Mouse (Mus musculus) spleen, postnatal 10 days (tissue): ENCODE results near the gene Mpo.

Experiments
- DNase-seq, 2 experiments: peaks; one replicate each; pipeline ENCODE4 v3.0.0; 2021 to 2022; ENCODE audit warnings: low spot score in 2 of 2

Mpo gene

GRCm38 (mm10) chr11:87758161-87758911 is 35.0 kb upstream of the Mpo start:
- peak in 1 of 2 experiments; percentile 45 for DNase-seq

DNA sequence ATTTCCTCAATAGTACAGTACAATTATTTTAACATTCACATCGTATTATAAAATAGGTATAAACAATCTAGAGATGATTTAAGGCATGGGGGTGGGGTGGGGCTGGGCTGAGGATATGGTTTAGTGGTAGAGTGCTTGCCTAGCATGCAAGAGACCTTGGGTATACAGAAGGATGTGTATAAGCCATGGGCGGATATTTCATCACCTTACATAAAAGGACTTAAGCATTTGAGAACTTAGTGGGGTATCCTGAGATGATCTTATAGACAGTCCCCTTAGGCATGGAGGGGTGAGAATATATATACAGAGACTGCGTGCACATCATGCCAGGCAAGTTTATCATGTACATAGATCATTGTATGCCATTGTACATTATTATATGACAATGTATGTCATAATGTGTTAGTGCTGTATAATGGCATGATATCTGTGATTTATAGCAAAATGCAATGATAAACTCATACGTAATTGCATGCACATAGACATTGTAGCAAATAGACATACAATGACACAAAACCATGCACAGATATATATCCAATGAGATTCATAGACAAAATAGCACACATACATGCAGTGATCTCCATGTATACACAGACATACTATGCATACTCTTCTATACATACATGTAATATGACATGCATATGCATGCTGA is 34.3 kb upstream of the Mpo start:
- no peak for DNase-seq

DNA sequence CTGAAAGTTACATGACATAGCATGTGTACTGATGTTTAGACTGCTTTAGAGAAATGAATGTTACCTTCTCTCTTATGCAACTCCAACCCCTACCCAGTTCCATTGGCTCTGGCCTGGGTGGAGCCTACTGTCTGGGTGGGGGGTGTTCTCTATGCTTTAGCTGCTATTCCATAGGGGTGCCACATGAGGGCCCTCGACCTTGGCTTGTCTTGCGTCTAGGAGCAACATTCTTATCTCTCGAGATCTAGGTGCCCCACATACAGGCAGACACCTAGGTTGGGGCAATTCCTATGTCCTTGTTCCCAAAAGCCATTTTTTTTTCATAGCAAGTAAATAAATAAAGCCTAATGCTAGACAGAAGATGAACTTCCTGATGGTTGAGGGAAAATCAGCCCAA is 33.8 kb upstream of the Mpo start:
- DNase-seq: peak; percentile 64 to 82

DNA sequence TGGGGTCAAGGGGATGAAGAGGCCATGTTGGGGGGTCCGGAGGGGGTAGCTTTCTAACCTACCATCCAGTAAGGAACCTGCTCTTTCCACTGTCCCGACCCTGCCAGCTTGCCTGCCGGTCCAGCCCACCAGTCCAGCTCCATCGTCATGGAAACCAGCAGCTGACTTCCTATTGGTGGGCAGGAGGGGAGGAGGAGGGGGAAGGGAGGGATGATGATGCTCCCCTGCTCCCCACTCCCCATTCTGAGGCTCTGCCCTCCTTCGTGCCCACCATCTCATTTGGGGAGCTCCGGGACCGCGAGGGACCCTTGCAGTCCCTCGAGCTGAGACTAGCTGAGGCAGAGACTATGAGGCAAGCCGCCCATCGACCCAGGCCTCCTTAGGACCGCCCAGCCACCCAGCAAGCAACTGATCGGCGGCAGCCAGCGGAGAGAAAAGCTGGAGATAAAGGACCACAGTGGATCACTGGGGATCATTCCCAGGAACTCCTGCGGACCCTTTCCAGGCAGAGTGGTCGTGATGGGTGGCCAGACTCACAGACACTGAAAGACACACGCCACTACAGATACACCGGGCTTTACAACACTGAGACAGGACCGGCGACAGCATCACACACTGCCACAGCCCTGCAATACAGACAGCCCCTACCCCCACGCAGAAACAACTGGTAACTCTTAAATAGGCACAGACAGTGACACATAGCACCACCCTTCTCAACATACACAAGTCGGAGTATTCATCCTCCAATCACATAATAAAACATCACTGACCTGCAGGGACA is 32.9 kb upstream of the Mpo start, which contains the start of gene Tspoap1:
Gene Tspoap1, plus strand, starts transcription at position 241 of the 781 bp plus-strand sequence.
- peak in 1 of 2 experiments; percentile 64 for DNase-seq

DNA sequence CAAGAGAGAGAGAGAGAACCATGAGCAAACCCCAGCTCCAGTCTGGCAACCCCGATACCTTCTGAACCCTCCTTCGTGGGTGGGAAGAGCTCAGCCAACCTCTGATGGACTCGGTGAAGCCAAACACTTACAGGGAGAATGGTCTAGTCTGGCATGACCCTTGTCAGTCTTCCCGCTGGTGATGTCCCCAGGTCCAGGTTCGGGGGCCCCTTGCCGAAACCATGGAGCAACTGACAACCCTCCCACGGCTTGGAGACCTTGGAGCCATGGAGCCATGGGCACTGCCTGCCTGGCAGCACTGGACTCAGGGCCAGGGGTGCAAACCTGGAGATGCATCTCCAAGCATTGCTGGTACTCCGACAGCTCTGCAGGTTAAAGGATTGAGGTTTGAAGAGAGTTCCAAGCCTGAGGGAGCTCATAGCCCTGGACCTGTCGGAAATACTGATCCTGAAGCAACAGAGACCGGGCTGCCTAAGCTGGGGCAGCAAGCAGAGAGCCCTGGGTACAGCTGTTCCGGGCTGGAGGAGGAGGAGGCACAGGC is 32.1 kb upstream of the Mpo start:
- DNase-seq: peak in 1 of 2 experiments; percentile 38

- no peak for DNase-seq
Observed at GRCm38 (mm10) chr11:87761806-87762701, 31.3 kb upstream of the Mpo start.

DNA sequence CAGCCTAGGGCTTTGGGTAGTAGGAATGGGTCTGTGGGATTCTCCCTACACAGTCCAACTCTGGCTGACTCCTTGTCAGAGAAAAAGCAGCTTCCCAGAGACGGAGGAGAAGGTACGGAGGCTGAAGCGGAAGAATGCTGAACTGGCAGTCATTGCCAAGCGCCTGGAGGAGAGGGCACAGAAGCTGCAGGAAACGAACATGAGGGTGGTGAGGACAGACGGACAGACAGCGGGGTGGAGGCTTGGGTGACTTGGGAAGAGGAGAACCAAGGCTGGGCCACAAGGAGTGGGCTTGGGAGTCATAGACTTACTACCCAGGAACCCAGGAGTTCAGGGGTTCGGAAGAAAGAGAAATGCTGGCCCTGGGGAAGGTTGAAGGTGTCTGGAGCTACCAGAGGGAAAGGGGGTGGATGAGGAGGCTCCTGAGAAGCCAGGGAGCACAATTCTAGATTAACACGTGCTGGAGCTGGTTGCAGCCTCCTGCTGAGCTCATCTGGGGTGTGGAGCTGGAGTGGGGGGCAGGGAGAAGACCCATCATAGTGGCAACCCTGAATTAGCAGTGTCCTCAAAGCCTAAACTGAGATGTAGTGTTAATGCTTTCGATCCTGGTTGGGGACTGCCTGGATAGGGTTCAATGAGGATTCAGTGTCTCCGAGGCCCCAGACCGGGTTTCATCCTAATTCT is 30.5 kb upstream of the Mpo start:
- no peak for DNase-seq

DNA sequence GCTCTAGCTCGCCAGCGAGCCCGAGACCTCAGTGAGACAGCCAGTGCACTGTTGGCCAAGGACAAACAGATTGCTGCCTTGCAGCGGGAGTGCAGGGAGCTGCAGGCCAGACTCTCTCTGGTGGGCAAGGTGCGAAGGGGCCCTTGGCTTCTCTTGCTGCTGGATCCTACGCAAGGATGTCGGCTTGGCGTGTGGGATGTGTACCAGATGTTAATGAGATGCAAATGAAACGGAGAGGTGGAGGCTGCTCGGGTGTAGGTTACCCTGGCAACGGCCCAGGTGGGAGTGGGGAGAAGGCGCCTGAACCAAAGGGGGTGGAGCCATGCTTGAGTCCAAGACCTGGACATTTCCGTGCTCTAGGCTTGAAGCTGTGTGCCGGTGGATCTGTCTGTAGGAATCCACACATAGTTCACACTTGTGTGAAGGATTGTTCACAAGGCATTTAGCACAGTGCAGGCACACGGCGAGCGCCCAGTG is 29.8 kb upstream of the Mpo start:
- peak; percentile 19 to 39 for DNase-seq

DNA sequence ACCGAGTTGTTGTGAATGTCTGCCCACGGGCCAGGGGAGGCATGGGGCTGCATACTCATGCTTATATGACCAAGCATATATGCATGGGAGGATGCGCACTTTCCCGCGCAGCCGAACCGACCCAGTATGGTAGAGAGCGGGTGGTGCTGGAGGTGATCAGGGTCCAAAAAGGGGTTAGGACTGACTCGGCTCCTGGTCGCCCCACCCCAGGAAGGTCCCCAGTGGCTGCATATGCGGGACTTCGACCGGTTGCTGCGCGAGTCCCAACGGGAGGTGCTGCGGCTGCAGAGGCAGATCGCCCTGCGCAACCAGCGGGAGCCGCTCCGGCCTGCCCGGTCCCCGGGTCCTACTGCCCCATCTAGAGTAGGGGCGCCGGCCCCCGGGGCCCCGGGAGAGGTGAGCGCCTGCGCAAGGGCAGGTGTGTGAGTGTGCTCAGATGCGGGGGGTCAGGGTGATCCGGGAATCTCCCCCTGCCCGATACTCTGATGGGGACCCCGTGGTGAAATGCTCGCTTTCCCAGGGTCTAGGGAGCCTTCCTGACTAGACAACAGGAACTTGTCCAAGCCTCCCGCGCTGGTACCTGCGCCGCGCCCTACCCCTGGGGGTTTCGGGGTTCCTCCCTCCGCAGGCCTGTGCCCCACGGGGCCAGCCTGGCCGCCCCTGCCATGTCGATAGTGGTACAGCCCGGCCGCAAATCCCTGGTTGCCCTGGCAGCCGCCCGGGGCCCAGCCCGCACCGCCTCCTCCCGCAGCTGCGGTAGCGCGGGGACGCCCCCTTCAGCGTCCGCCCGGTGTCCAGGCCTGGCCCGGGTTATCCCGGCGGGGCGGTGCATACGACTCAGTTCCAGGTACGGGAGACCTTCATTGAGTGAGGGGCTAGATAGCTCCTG is 29.1 kb upstream of the Mpo start:
- DNase-seq: peak; percentile 35 to 60

DNA sequence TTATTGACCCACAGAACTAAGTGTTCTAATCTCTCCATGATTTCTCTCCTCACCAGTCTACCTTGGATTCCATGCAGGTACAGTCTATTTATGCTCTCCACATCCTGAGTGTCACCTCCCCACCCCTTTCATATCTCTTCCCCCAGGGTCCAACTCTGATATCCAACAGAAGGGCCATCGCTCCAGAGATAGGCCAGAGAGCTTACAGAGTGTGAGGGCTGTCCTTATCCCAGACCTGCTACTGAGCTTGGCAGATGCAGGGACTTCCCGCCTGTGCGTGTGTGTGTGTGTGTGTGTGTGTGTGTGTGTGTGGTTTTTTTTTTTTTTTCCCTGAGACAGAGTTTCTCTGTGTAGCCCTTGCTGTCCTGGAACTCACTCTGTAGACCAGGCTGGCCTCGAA is 24.6 kb upstream of the Mpo start:
- DNase-seq: peak in 1 of 2 experiments; percentile 14

DNA sequence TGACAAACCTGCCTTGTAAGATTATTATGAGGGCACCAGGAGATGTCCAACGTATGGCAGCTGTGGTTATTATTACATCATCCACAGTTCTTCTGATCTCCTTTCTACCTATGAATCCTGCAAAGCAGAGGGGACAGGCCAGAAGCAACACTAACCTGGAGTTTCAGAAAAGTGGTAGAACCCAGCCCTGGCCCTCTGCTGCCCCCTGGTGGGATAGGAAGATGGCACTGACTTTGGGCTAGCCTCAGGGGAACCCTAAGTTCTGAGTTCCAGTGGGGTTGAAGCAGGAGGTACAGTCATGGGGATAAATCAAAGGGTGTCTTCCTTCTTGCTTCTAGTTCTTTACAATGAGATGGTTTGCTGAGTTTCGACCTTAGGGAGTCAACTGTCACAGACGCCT is 22.4 kb upstream of the Mpo start:
- DNase-seq: peak; percentile 91 to 94

DNA sequence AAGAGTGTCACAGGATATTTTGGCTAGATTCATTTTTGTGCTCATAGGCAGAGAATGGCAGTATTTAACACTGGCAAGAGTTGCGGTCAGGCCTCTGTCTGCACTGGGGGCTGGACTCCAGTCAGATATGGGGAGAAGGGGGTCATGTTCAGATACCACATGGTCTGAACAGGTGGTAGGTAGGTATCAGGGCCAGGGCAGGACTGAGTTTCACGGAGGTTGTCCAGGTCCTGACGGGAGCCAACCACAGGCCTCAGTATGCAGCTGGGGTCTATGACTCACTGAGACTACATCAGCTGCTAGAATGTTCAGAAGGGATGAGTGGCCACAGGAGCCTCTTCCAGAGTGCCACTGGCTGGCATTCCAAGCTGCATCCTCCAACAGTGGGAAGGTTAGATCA is 21.0 kb upstream of the Mpo start:
- DNase-seq: peak in 1 of 2 experiments; percentile 3

DNA sequence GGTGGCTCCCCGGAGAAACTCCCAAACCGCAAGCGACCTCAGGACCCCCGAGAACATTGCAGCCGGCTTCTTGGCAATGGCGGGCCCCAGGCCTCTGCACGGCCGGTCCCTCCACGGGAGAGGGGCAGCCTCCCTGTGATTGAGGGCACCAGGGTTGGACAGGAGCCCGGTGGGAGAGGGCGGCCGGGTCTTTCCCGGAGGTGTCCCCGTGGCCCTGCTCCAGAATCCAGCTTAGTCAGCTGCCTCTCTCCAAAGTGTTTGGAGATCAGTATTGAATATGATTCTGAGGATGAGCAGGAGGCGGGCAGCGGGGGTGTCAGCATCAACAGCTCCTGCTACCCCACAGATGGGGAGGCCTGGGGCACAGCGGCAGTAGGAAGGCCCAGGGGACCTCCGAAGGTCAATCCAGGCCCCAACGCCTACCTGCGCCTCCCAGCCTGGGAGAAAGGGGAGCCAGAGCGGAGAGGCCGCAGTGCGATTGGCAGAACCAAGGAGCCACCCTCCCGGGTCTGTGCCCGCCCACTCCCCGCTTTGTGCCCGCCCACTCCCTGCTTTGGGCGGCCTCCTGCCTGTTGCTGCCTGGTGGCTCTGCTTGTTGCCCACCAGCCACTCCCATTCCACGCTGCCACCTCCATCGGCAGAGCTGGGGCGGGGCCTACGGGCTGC is 15.1 kb upstream of the Mpo start:
- DNase-seq: no peak

DNA sequence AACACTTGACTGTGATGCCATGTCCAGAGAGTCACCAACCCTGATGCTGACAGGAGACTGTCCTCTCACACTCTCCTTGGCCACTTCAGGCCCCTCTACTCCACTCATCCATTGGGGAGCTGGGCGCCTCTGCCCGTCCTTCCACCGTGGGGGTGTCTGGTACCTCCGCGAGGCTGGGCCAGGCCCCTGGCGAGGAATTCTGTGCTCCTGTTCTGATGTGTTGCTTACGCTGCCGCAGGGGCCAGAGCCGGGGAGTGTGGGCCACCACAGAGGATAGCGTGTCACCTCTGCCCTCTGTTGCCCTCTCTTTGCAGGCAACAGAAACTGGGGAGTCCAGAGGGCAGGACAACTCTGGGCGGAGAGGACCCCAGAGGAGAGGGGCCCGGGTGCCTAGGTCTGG is 14.5 kb upstream of the Mpo start:
- no peak for DNase-seq

GRCm38 (mm10) chr11:87779392-87779791 is 14.0 kb upstream of the Mpo start:
- DNase-seq: no peak

- DNase-seq: no peak
Observed at GRCm38 (mm10) chr11:87780130-87780529, 13.3 kb upstream of the Mpo start.

GRCm38 (mm10) chr11:87790088-87790487 is 3.3 kb upstream of the Mpo start:
- no peak for DNase-seq

- no peak for DNase-seq
Observed at GRCm38 (mm10) chr11:87801711-87802275, 8.4 kb downstream of the Mpo start.

- DNase-seq: no peak
Observed at GRCm38 (mm10) chr11:87802621-87803020, 9.2 kb downstream of the Mpo start.
